Mouse (Mus musculus) thymus, adult 2 months (tissue): ENCODE measurements at regions not wholly inside any gene's neighbourhood (a gene's known extent, or its start where the extent isn't known, plus 50 kb on each side); places are given as distances from the start of the nearest gene placed in this dataset.

Experiments
- CTCF ChIP-seq: fragments of 200-500 bp; IDR thresholded peaks from 2 replicates; pipeline ENCODE4 v1.5.1; 2012; ENCODE audit warnings: mild to moderate bottlenecking, control low read depth, low read length, moderate library complexity, borderline replicate concordance; ENCODE audit not compliant: control insufficient read depth, poor library complexity, insufficient read depth; ENCODE audit errors: extremely low read depth
- POLR2A ChIP-seq: fragments of 200-500 bp; IDR thresholded peaks from 2 replicates; pipeline ENCODE4 v1.6.1; 2012; ENCODE audit warnings: mild to moderate bottlenecking, low read length, control low read depth, moderate library complexity; ENCODE audit not compliant: control insufficient read depth, poor library complexity, insufficient read depth; ENCODE audit errors: extremely low read depth

DNA sequence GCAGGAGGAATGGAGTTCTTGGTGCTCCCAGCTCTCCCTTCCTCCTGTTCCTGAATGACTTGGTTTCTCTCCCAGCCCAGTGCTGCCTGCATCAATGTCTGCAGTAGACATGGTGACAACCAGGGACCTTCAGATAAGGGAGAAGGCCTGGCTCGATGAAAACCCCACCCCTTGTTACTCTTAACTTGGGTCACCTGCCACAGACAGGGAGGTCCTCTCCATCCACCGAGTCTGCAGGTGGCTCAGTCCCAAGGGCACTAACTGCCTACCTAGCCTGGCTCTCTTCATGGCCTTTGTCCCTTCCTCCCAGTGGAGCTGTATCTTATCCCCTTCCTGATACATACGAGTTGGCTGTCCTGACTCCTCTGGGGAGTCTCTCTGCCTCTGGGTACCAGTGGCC is 51.8 kb upstream of the Ier5l start:
- TF ChIP-seq POLR2A = no peak
- TF ChIP-seq CTCF = no peak
